10 mouse cellular contexts compared by ENCODE assay signal in genomic region chr5:72225056-72225455, GRCm38 (mm10). TPM values are rescaled to one million over a fixed set of nuclear protein-coding genes. Genes with fewer than 3 reads are reported as not detected.
DNase-seq lines count a peak whose midpoint lies in the region; ATAC-seq and TF ChIP-seq lines count a peak whose summit lies in the region.
"Had no signal": no experiment of that assay in that cellular context is flagged by ENCODE, and none has a peak within 500 bp of the region (broad histone marks: within the 10 kb centered on the region; RNA-seq: fewer than 3 reads in every experiment).

No protein-coding gene starts in this region.

- no peak for ATAC-seq in heart, embryonic 14.5 days (ENCODE audit: insufficient number of reproducible peaks, insufficient read depth, low FRiP score, low read depth)
- ATAC-seq in megakaryocyte, adult 5-6 weeks (ENCODE audit: poor library complexity, severe bottlenecking), result peak; percentile 77
- no peak for ATAC-seq in activated CD4-positive, CD25-positive, alpha-beta regulatory T cell, adult 4 months
- ATAC-seq: inflammation-experienced regulatory T-cells, adult 6 months had no signal

- no peak overlapping the region for H3K9ac ChIP-seq in heart, embryonic 14.5 days (ENCODE audit: low read length)

- no peak for DNase-seq in heart, adult 8-10 months (ENCODE audit: low spot score)
- no peak for DNase-seq in urinary bladder, adult 18-20 months (ENCODE audit: low spot score in 2 of 2)
- no peak for DNase-seq in right cerebral cortex, postnatal 10 days (ENCODE audit: low spot score in 2 of 2)
- DNase-seq: cerebellum, adult 2 months had no signal

- TF ChIP-seq POLR2A in cortical plate, adult 2 months (IDR thresholded peaks at IDR 0.05; ENCODE audit: extremely low read depth, insufficient read depth, low read length), result no peak

- H3K36me3 ChIP-seq in heart, embryonic 14.5 days (ENCODE audit: control insufficient read depth, insufficient read depth, low read length), result 0 out of 2 replicates have a peak, but pooled peaks cover 7% of the 10 kb centered on the region
- H3K36me3 ChIP-seq in E14TG2a.4 (ENCODE audit: insufficient read depth, low read length), result peaks cover 5% of the 10 kb centered on the region; the same call in 1 of the 2 replicates

- no peak for TF ChIP-seq CTCF in E14TG2a.4 (conservative IDR thresholded peaks at IDR 0.05; ENCODE audit: low read length)
- no peak for TF ChIP-seq CTCF in cortical plate, adult 2 months (IDR thresholded peaks at IDR 0.05; ENCODE audit: extremely low read depth, insufficient read depth, low read length)

- H3K4me3 ChIP-seq in heart, embryonic 14.5 days (ENCODE audit: control insufficient read depth in 1 of 2, insufficient read depth in 1 of 2, low read depth in 1 of 2, low read length in 2 of 2), result no peak overlapping the region
- 0 out of 2 replicates have a peak overlapping the region, but pooled peaks have one; percentile 35 for H3K4me3 ChIP-seq in E14TG2a.4 (replicated peaks; ENCODE audit: low read length)
- no peak overlapping the region for H3K4me3 ChIP-seq in cortical plate, adult 2 months (ENCODE audit: insufficient read depth, low read length)

- no peaks in the 10 kb centered on the region for H3K27me3 ChIP-seq in heart, embryonic 14.5 days (ENCODE audit: control insufficient read depth, insufficient read depth, low read length)
- no peaks in the 10 kb centered on the region for H3K27me3 ChIP-seq in E14TG2a.4 (ENCODE audit: insufficient read depth, low read length)

- peaks cover 3 to 17% of the 10 kb centered on the region in 2 experiments for H3K4me1 ChIP-seq in heart, embryonic 14.5 days (ENCODE audit: control insufficient read depth in 2 of 2, insufficient read depth in 2 of 2, low read length in 2 of 2)
- H3K4me1 ChIP-seq in E14TG2a.4 (replicated peaks; ENCODE audit: low read depth, low read length), result peaks cover 22% of the 10 kb centered on the region
- H3K4me1 ChIP-seq in cortical plate, adult 2 months (ENCODE audit: control insufficient read depth, insufficient read depth, low read length), result no peaks in the 10 kb centered on the region

- WGBS in heart, embryonic 14.5 days, result 39% methylated on average over 7 of the region's 7 CpGs

- H3K4me2 ChIP-seq in heart, embryonic 14.5 days (ENCODE audit: low read length), result peak overlapping the region; percentile 36

- H3K9me3 ChIP-seq in heart, embryonic 14.5 days (ENCODE audit: control insufficient read depth, low read length), result no peaks in the 10 kb centered on the region
- no peaks in the 10 kb centered on the region for H3K9me3 ChIP-seq in E14TG2a.4 (ENCODE audit: low read length)

- H3K27ac ChIP-seq in heart, embryonic 14.5 days (replicated peaks in 1 of 2; ENCODE audit: control insufficient read depth in 1 of 2, insufficient read depth in 1 of 2, low read depth in 2 of 2, low read length in 2 of 2), result no peak overlapping the region
- H3K27ac ChIP-seq in cortical plate, adult 2 months (ENCODE audit: insufficient read depth, low read length), result peak overlapping the region; percentile 46; the same call in 1 of the 2 replicates

RNA-seq across cellular contexts. Expression of gene Commd8, which starts 57.1 kb away (rescaled TPM):
- polyA plus RNA-seq in heart, embryonic 14.5 days (2014; fragmentation: Nextera tagmentation; extraction: Ambion mirVana), result 99.6 and 116 TPM in 2 replicates
- 10 to 100 TPM; 40.5 to 44.6 (median 42.2) TPM for total RNA-seq in heart, adult 8-10 months (2022)
- 77.9 and 85.2 TPM in 2 replicates for polyA plus RNA-seq in cortical plate, adult 2 months (2012; rRNA removed)
- total RNA-seq in megakaryocyte, adult 5-6 weeks (2015), result 231 and 298 TPM in 2 replicates
- total RNA-seq in megakaryocyte, adult 5-6 weeks (2017), result 142 and 175 TPM in 2 replicates
- 100 to 1,000 TPM; 190 to 229 TPM for polyA plus RNA-seq in activated CD4-positive, CD25-positive, alpha-beta regulatory T cell, adult 4 months (2017; shearing (Covaris generic))
